Mouse (Mus musculus) hindbrain, embryonic 11.5 days (tissue): Measurements from ENCODE around the gene Gm20458. TPM values are rescaled to one million over a fixed set of nuclear protein-coding genes. Genes with fewer than 3 reads are reported as not detected.

Experiments used
- ATAC-seq: fragments of 200-750 bp; cut with Nextera tagmentation; 2 replicates; pipeline ENCODE4 v1.8.0; 2017; ENCODE audit warnings: mild to moderate bottlenecking, moderate TSS enrichment, moderate library complexity; ENCODE audit not compliant: low FRiP score
- DNase-seq: peaks from one replicate; pipeline ENCODE4 v3.0.0-alpha.2; 2015; ENCODE audit warnings: low spot score
- H3K27ac ChIP-seq: fragments of 300-500 bp; sonication (generic); 2 replicates; pipeline ENCODE4 v1.5.1; 2014; ENCODE audit warnings: mild to moderate bottlenecking, low read depth, low read length
- H3K27me3 ChIP-seq: fragments of 300-500 bp; sonication (generic); 2 replicates; pipeline ENCODE4 v1.6.1; 2014; ENCODE audit warnings: mild to moderate bottlenecking, low read length, moderate library complexity, mixed read lengths; ENCODE audit not compliant: control insufficient read depth, insufficient read depth
- H3K36me3 ChIP-seq: fragments of 300-500 bp; sonication (generic); 2 replicates; pipeline ENCODE4 v1.6.1; 2014; ENCODE audit warnings: mild to moderate bottlenecking, low read length, moderate library complexity, mixed read lengths; ENCODE audit not compliant: control insufficient read depth, insufficient read depth
- H3K4me1 ChIP-seq: fragments of 300-500 bp; sonication (generic); replicated peaks from 2 replicates; pipeline ENCODE4 v1.6.1; 2014; ENCODE audit warnings: low read length, mixed read lengths; ENCODE audit not compliant: control insufficient read depth, insufficient read depth
- H3K4me2 ChIP-seq: fragments of 300-500 bp; sonication (generic); replicated peaks from 2 replicates; pipeline ENCODE4 v1.6.1; 2014; ENCODE audit warnings: mild to moderate bottlenecking, low read depth, low read length
- H3K4me3 ChIP-seq: fragments of 300-500 bp; sonication (generic); 2 replicates; pipeline ENCODE4 v1.5.1; 2014; ENCODE audit warnings: low read depth, low read length
- H3K9ac ChIP-seq: fragments of 300-500 bp; sonication (generic); 2 replicates; pipeline ENCODE4 v1.6.1; 2014; ENCODE audit warnings: low read depth, low read length
- H3K9me3 ChIP-seq: fragments of 300-500 bp; sonication (generic); 2 replicates; pipeline ENCODE4 v1.6.1; 2016; ENCODE audit warnings: low read length; ENCODE audit not compliant: control insufficient read depth
- WGBS: fragments of 180-500 bp; shearing (Covaris S2); extraction: QIAGEN DNeasy Blood & Tissue Kit; methylation state at CpG from one replicate; pipeline ENCODE4 v1.1.7; 2014; 5-methylcytosine and 5-hydroxymethylcytosine counted together
- polyA plus RNA-seq: library from polyadenylated mRNA; unstranded; fragments of >200 nt; fragmentation: Nextera tagmentation; extraction: Ambion mirVana; gene quantifications from 2 replicates; pipeline ENCODE4 v1.2.1, GENCODE M21; 2014

The Gm20458 gene
- polyA plus RNA-seq, 1 experiment from 2014 or later = 4.8 TPM

GRCm38 (mm10) chr2:164443460-164444000, 17.2 kb upstream of the Gm20458 start, which contains the start of gene Sdc4:
TSS of gene Sdc4 (minus strand) at chr2:164443887.
- Histone ChIP-seq H3K4me3 (peak within 1 kb of the TSS; percentile 50), H3K27me3 (no peaks in the 10 kb centered on the region), H3K9me3 (no peaks in the 10 kb centered on the region), H3K4me1 (no peaks in the 10 kb centered on the region; the same call in 1 of the 2 replicates), H3K27ac (no peak within 1 kb of the TSS), H3K9ac (peak within 1 kb of the TSS; percentile 66), H3K36me3 (no peaks in the 10 kb centered on the region), H3K4me2 (peak within 1 kb of the TSS; percentile 79)
- peak; percentile 43; the same call in 1 of the 2 replicates for ATAC-seq
- WGBS = 5% methylated on average over 18 of the region's 18 CpGs
- DNase-seq = no peak

- Histone ChIP-seq H3K4me3 (no peak overlapping the region), H3K4me2 (no peak overlapping the region), H3K27me3 (no peaks in the 10 kb centered on the region), H3K36me3 (no peaks in the 10 kb centered on the region), H3K9ac (no peak overlapping the region), H3K27ac (no peak overlapping the region), H3K9me3 (no peaks in the 10 kb centered on the region), H3K4me1 (no peaks in the 10 kb centered on the region; the same call in 1 of the 2 replicates)
- 90% methylated on average over 2 of the region's 2 CpGs for WGBS
- DNase-seq (no peak), ATAC-seq (no peak)
Observed at GRCm38 (mm10) chr2:164444701-164445100, 16.1 kb upstream of the Gm20458 start.

GRCm38 (mm10) chr2:164445399-164446085, 15.2 kb upstream of the Gm20458 start:
- 70% methylated on average over 3 of the region's 3 CpGs for WGBS
- H3K36me3 ChIP-seq = no peaks in the 10 kb centered on the region
- H3K4me3 ChIP-seq = no peak overlapping the region
- no peaks in the 10 kb centered on the region; the same call in 1 of the 2 replicates for H3K4me1 ChIP-seq
- H3K27me3 ChIP-seq = no peaks in the 10 kb centered on the region
- DNase-seq = no peak
- H3K4me2 ChIP-seq = no peak overlapping the region
- no peaks in the 10 kb centered on the region for H3K9me3 ChIP-seq
- no peak overlapping the region for H3K9ac ChIP-seq
- no peak for ATAC-seq
- H3K27ac ChIP-seq = no peak overlapping the region

GRCm38 (mm10) chr2:164446086-164446469, 14.7 kb upstream of the Gm20458 start:
- Histone ChIP-seq H3K27ac (no peak overlapping the region), H3K36me3 (no peaks in the 10 kb centered on the region), H3K27me3 (no peaks in the 10 kb centered on the region), H3K4me3 (no peak overlapping the region), H3K4me2 (no peak overlapping the region), H3K9me3 (no peaks in the 10 kb centered on the region), H3K4me1 (no peaks in the 10 kb centered on the region; the same call in 1 of the 2 replicates), H3K9ac (no peak overlapping the region)
- no peak for ATAC-seq
- WGBS = 76% methylated on average over 3 of the region's 3 CpGs
- no peak for DNase-seq

DNA sequence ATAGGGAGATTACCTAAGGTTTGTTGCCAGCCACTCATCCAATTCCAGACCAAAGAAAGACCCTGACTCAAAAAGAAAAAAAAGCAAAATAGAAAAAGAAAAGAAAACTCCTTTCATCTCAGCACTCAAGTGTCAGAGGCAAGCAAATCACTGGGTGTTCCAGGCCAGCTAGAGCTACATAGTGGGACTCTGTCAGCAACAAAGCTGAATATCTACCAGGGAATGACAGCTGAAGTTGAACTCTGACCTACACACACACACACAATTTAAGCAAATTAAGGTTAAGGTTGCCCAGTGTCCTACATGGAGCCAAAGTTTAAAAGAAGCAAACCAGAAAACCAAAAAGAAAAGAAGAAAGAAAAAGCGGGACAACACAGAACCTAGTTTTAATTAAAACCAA, 12.6 kb upstream of the Gm20458 start:
- ATAC-seq = no peak
- no peak overlapping the region for H3K27ac ChIP-seq
- H3K4me3 ChIP-seq = no peak overlapping the region
- H3K9ac ChIP-seq = no peak overlapping the region
- H3K9me3 ChIP-seq = no peaks in the 10 kb centered on the region
- no peaks in the 10 kb centered on the region for H3K27me3 ChIP-seq
- WGBS = 94% methylated on average over 1 of the region's 1 CpGs
- no peak for DNase-seq
- H3K4me1 ChIP-seq = no peaks in the 10 kb centered on the region; the same call in 1 of the 2 replicates
- no peaks in the 10 kb centered on the region for H3K36me3 ChIP-seq
- H3K4me2 ChIP-seq = no peak overlapping the region

DNA sequence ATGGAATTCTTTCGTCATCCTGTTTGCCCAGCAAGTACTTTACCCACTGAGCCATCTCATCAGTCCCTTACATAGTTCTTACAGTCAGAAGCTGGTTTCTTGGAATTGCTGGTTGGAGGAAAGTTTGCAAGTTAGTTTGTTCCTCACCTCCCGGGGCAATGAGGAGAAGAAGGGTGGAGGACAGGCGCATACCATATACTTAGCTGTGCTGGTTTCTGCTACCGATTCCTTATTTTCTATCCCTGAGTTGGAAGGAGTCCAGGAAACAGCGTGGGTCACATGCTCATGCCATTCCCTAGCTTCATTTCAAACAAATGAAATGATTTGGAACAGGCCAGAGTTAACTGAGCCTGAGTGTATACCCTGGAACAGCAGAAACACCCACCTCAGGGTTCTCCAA, 11.8 kb upstream of the Gm20458 start:
- Histone ChIP-seq H3K4me1 (no peaks in the 10 kb centered on the region), H3K9me3 (no peaks in the 10 kb centered on the region), H3K9ac (no peak overlapping the region), H3K27ac (no peak overlapping the region), H3K4me3 (no peak overlapping the region), H3K27me3 (no peaks in the 10 kb centered on the region), H3K36me3 (no peaks in the 10 kb centered on the region), H3K4me2 (no peak overlapping the region)
- ATAC-seq (no peak), DNase-seq (no peak)
- 88% methylated on average over 5 of the region's 5 CpGs for WGBS

GRCm38 (mm10) chr2:164449341-164450042, 11.3 kb upstream of the Gm20458 start:
- WGBS = 88% methylated on average over 14 of the region's 14 CpGs
- DNase-seq (no peak), ATAC-seq (no peak)
- H3K4me1 ChIP-seq = no peaks in the 10 kb centered on the region
- no peaks in the 10 kb centered on the region for H3K27me3 ChIP-seq
- no peaks in the 10 kb centered on the region for H3K36me3 ChIP-seq
- no peaks in the 10 kb centered on the region for H3K9me3 ChIP-seq
- H3K9ac ChIP-seq = no peak overlapping the region
- H3K4me2 ChIP-seq = no peak overlapping the region
- H3K27ac ChIP-seq = no peak overlapping the region
- no peak overlapping the region for H3K4me3 ChIP-seq

DNA sequence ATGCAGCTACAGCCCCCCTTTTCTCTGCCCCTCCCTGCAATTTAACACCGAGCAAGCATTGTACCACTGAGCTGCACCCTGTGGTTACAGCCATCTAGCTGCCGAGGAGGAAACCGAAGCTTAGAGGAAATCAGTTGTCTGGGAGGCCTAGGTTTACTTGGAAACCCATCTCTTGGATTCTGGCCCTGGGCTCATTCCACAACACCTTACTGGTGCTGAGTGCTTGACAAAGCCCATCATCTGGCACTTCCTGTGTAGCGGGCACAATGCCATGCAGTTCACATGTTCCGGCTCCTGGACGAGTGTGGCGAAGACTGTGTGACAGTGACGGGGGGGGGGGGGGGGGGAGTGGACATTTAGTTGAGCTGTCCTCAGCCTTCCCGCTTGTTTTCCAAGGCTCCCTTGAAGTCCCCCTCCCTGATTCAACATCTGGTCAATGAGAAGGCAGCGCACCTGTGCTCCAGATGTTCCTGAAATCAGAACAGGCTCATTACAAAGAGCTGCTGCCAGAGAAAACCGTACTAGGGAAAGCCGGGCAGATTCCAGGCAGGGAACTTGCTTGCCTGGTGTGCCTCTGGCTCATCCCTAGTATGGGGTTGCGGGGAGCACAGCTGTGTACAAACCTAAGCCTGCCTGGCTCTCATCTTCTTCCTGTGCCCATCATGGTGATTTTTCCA, 8.6 kb upstream of the Gm20458 start:
- Histone ChIP-seq H3K4me3 (no peak overlapping the region), H3K27ac (no peak overlapping the region), H3K36me3 (no peaks in the 10 kb centered on the region), H3K9me3 (no peaks in the 10 kb centered on the region), H3K4me2 (no peak overlapping the region), H3K27me3 (no peaks in the 10 kb centered on the region), H3K4me1 (peaks cover 3% of the 10 kb centered on the region; the same call in 1 of the 2 replicates), H3K9ac (no peak overlapping the region)
- 42% methylated on average over 9 of the region's 13 CpGs for WGBS
- ATAC-seq (no peak), DNase-seq (peak; percentile 20)
